Mouse (Mus musculus) CD4-positive, CD25-positive, alpha-beta regulatory T cell (primary cell): ENCODE results near the gene Tspan31. TPM values are rescaled to one million over a fixed set of nuclear protein-coding genes. Genes with fewer than 3 reads are reported as not detected.

Source experiments
- polyA plus RNA-seq: library from polyadenylated mRNA; unstranded; fragments of 100-300 nt; shearing (Covaris generic); gene quantifications from one replicate; pipeline ENCODE4 v1.2.1, GENCODE M21; 2017

Gene Tspan31
- 64.1 TPM for polyA plus RNA-seq

DNA sequence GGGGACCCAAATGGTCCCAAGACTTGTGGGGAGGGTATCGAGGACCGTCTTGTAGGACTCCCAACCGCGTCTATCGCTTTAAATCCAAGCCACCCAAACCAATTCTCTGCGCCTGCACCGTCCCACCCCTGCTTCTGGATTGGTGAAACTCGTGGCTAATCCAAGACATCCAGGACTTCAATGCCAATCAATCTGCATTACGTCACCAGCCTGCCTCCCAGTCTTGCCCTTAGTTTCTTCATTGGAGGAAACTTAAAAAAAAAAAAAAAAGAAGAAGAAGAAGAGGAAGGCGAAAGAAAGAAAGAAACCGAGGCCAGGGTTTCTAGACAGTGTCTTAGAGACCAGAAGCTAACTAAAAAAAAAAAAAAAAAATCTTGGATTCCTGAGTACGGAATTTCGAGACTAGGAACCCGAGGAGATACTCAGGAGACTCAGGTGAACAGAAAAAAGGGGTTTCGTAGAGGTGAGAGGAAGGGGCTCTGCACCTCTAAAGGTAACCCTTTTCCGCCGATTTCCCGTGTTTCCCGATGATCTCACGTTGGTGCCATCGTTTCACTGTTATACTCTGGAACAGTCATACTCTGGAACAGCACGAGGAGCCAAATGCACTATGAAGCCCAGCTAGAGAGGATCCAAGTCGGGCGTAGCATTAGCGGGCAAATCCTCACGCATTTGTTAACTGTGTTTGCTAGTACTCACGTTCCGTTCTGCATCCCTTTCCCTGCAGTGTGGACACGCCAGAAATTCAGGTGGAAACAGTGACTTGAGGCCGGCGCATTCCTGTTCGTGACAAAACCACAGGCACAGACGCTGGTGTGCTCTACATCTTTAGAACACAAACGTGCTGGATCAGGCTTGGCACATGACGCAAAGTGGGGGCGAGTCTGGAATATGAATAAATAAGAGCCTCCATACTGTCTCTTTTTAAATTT lies at the start of gene Tspan31:
Tspan31 (minus strand) TSS at position 75 of the 932 bp plus-strand sequence.

DNA sequence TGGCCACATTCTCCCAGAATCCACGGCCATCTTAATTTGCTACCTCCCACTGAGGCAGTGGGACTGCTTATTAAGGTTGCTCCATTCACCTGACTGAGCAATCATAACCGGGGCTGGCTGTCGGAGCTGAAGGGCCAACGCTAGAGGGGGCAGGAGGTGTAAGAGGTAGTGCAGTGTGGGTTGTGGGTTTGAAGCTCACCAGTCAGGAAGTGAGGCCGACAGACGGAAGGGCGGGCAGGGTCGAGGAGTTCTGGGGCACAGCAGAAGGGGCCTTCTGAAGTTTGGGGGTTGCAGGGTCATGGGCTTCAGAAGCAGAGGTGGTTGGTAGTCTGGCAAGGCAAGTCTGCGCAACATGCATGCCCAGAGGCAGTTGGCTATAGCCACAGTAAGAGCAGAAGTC lies 5.0 kb upstream of the Tspan31 start, which contains the start of gene Agap2:
Agap2 (plus strand) TSS at position 205 of the 400 bp plus-strand sequence.

GRCm38 (mm10) chr10:127063239-127063872 lies 6.7 kb downstream of the Tspan31 start, which contains the start of gene Cdk4:
Gene Cdk4, plus strand, starts transcription at chr10:127063534.

DNA sequence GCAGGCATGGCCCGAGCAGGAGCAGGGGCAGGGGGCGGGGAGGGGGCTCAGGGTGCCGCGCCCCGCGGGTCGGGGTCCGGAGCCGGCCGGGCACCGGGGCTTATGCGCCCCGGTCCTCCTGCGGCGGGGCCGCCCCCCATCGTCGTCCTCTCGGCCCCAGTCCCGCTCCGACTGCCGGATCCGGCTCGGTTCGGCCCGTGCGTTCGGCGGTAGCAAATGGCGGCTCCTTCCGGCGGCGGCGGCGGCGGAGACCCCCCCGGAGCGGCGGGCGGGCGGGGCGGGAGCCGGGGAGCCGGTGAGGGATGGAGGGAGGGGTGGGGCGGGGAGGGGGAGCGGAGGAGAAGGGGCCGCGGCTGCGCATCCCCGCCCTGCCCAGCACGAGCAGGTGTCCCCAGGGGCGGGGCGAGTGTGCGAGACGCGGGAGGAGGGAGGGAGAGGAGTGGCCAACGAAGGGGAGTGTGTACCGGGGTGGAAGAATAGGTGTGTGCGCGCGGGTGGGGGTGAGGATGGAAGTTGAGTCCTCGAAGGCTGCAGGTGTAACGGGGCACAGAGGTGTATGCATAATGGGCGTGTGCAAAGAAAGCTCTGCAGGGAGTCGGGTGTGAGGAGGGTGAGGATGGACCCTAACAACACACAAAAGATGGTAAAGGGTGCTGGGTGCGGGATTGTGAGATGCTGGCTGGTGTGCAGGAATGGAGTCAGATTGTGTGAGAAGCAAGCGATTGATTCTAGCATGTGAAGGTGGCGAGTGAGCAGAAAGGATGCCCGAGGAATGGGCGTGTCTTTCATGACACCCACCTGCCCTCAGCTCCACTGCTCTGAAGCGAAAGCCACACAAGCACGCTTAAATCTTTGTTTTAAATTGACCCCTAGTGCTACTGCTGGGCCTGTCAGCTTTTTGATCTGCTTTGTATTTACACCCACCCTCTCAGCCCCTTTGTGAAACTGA lies 9.8 kb downstream of the Tspan31 start, which contains the start of gene March9:
March9 (minus strand) TSS at position 217 of the 949 bp plus-strand sequence.

GRCm38 (mm10) chr10:127047954-127048353 lies 22.1 kb downstream of the Tspan31 start, which contains the start of gene Cyp27b1:
Gene Cyp27b1, plus strand, starts transcription at chr10:127048250.

DNA sequence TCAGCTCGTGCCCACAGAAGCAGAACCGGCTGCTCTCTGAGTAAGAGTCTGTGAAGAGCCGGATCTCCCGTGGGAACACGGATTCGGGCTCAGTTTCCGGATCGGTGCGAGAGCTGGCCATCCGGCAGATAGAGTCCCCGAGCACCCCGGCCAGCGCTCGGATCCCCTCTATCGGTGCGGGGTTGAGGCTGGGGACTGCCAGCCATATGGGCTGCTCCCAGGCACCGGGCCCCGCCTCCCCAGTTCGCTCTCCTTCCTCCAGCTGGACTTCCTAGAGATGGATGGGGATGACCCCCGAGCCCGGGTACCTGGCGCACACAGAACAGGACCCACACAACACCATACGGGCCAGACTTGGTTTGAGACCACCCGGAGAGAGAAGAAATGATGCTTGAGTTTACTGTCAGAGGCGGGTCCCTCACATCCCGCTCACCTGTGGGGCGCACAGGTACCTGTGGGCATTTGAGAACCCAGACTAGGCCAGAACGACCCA lies 28.7 kb downstream of the Tspan31 start, which contains the start of the genes Mettl1 and Eef1akmt3:
Mettl1 (plus strand) TSS at position 141 of the 493 bp plus-strand sequence.
Eef1akmt3 (minus strand) TSS at position 240 of the 493 bp plus-strand sequence.

GRCm38 (mm10) chr10:127030336-127031296 lies 39.4 kb downstream of the Tspan31 start, which contains the start of gene Tsfm:
Gene Tsfm, minus strand, starts transcription at chr10:127030840.

Other genes starting within 250 kb of the Tspan31 start
- 22.0 TPM for gene Atp23, start 168.9 kb downstream of the Tspan31 start, polyA plus RNA-seq
- 37.2 TPM for gene Ctdsp2, start 91.5 kb downstream of the Tspan31 start, polyA plus RNA-seq
- 0.07 TPM for gene Avil, start 69.6 kb downstream of the Tspan31 start, polyA plus RNA-seq
- 51.6 TPM for gene Tsfm, start 39.4 kb downstream of the Tspan31 start, polyA plus RNA-seq
- 26.7 TPM for gene Mettl1, start 28.9 kb downstream of the Tspan31 start, polyA plus RNA-seq
- gene Eef1akmt3, start 28.8 kb downstream of the Tspan31 start, polyA plus RNA-seq: 0.14 TPM
- gene Cyp27b1, start 22.0 kb downstream of the Tspan31 start, polyA plus RNA-seq: not detected
- 1.3 TPM for gene March9, start 10.1 kb downstream of the Tspan31 start, polyA plus RNA-seq
- gene Cdk4, start 6.7 kb downstream of the Tspan31 start, polyA plus RNA-seq: 334 TPM
- gene Agap2, start 5.0 kb upstream of the Tspan31 start, polyA plus RNA-seq: 30.6 TPM
- 171 TPM for gene Os9, start 50.9 kb upstream of the Tspan31 start, polyA plus RNA-seq
- gene B4galnt1, start 95.0 kb upstream of the Tspan31 start, polyA plus RNA-seq: 728 TPM
- gene Slc26a10, start 110.4 kb upstream of the Tspan31 start, polyA plus RNA-seq: 5.8 TPM
- 0.43 TPM for gene Arhgef25, start 119.8 kb upstream of the Tspan31 start, polyA plus RNA-seq
- gene Dtx3, start 125.5 kb upstream of the Tspan31 start, polyA plus RNA-seq: 112 TPM
- 37.4 TPM for gene Pip4k2c, start 141.3 kb upstream of the Tspan31 start, polyA plus RNA-seq
- 0.74 TPM for gene Kif5a, start 193.1 kb upstream of the Tspan31 start, polyA plus RNA-seq
- gene Dctn2, start 196.1 kb upstream of the Tspan31 start, polyA plus RNA-seq: 117 TPM
- 13.4 TPM for gene Mbd6, start 218.8 kb upstream of the Tspan31 start, polyA plus RNA-seq
- gene Mars, start 241.5 kb upstream of the Tspan31 start, polyA plus RNA-seq: 74.3 TPM